Comparison of ENCODE assay signal across 12 mouse cellular contexts in the genomic region with DNA sequence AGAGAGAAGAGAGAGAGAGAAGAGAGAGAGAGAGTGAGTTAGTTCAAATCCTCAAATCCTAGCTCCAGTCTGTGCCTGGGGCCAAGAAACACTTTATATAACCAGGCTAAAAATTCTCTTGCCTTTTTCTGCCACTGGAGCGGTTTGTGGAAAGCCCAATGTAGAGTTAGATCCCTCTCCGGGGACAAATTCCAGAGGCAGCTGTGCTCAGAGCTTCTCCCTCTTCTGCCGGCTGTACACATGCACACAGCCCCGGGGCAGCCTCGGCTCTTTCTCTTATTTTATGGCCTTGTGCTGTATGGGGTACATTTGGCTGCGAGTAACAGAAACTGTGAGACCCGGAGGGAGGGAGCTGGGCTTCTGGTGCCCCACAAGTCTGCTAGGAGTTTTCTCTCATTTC. TPM values are rescaled to one million over a fixed set of nuclear protein-coding genes. Genes with fewer than 3 reads are reported as not detected.
DNase-seq lines count a peak whose midpoint lies in the region; ATAC-seq lines count a peak whose summit lies in the region.
"Had no signal": no experiment of that assay in that cellular context is flagged by ENCODE, and none has a peak within 500 bp of the region (broad histone marks: within the 10 kb centered on the region; RNA-seq: fewer than 3 reads in every experiment).

No protein-coding gene starts in this region.

- H3K27me3 ChIP-seq in embryonic facial prominence, embryonic 14.5 days (replicated peaks; ENCODE audit: control insufficient read depth, insufficient read depth, low read length) = no peaks in the 10 kb centered on the region

- peak; percentile 6 for DNase-seq in adrenal gland, postnatal 10 days
- DNase-seq in adrenal gland, postnatal 25 days = no peak
- peak; percentile 32 to 58 for DNase-seq in left cerebral cortex, adult 18-20 months (ENCODE audit: low spot score in 2 of 2)
- no peak for DNase-seq in left cerebral cortex, adult 11 months (ENCODE audit: low spot score)
- peak; percentile 77 for DNase-seq in embryonic facial prominence, embryonic 14.5 days (ENCODE audit: low spot score)
- peak; percentile 32 for DNase-seq in mesoderm, embryonic 11.5 days (ENCODE audit: low read depth, low spot score)
- no peak for DNase-seq in embryo, embryonic 11 days
- DNase-seq in lung, postnatal 14 days = no peak
- DNase-seq: cerebellum, postnatal 14 days; gastrocnemius, postnatal 14 days; midbrain, embryonic 14.5 days; thymus, adult 2 months had no signal

- no peaks in the 10 kb centered on the region for H3K36me3 ChIP-seq in embryonic facial prominence, embryonic 14.5 days (ENCODE audit: control insufficient read depth, insufficient read depth, low read length)

- no peak overlapping the region for H3K9ac ChIP-seq in embryonic facial prominence, embryonic 14.5 days (ENCODE audit: low read depth, low read length)

- 28% methylated on average over 7 of the region's 7 CpGs for WGBS in embryonic facial prominence, embryonic 14.5 days

- H3K27ac ChIP-seq in embryonic facial prominence, embryonic 14.5 days (replicated peaks; ENCODE audit: low read depth, low read length) = peak overlapping the region; percentile 55

- no peak overlapping the region for H3K4me2 ChIP-seq in embryonic facial prominence, embryonic 14.5 days (ENCODE audit: low read depth, low read length)

- H3K4me3 ChIP-seq in embryonic facial prominence, embryonic 14.5 days (ENCODE audit: low read depth, low read length) = no peak overlapping the region

- no peaks in the 10 kb centered on the region for H3K9me3 ChIP-seq in embryonic facial prominence, embryonic 14.5 days (ENCODE audit: control insufficient read depth, low read length)

- no peak for ATAC-seq in embryonic facial prominence, embryonic 14.5 days (ENCODE audit: low read depth)

- H3K4me1 ChIP-seq in embryonic facial prominence, embryonic 14.5 days (ENCODE audit: control insufficient read depth, insufficient read depth, low read length) = peaks cover 46% of the 10 kb centered on the region

RNA-seq across cellular contexts. Expression of gene Ldlrap1, which starts 31.7 kb away (rescaled TPM):
- 10 to 100 TPM; 37.3 to 48.9 TPM for total RNA-seq in adrenal gland, postnatal 10 days (2021)
- 42.4 and 43.3 TPM in 2 replicates for total RNA-seq in adrenal gland, postnatal 25 days (2021)
- total RNA-seq in left cerebral cortex, adult 18-20 months (2021) = 1 to 10 TPM; 1.8 to 3.1 TPM
- polyA plus RNA-seq in embryonic facial prominence, embryonic 14.5 days (2014; fragmentation: Nextera tagmentation; extraction: Ambion mirVana) = 22.5 and 22.9 TPM in 2 replicates

RNA-seq across cellular contexts. Expression of gene Man1c1, which starts 32.1 kb away (rescaled TPM):
- 10 to 100 TPM; 21.3 TPM for total RNA-seq in adrenal gland, postnatal 10 days (2021)
- 16.7 and 22.0 TPM in 2 replicates for total RNA-seq in adrenal gland, postnatal 25 days (2021)
- total RNA-seq in left cerebral cortex, adult 18-20 months (2021) = 10 to 100 TPM; 44.5 to 45.6 TPM
- polyA plus RNA-seq in embryonic facial prominence, embryonic 14.5 days (2014; fragmentation: Nextera tagmentation; extraction: Ambion mirVana) = 5.1 and 6.5 TPM in 2 replicates

Comparison
In these comparisons a context has a peak if more than half of its experiments do, and no peak if none do; other contexts are left out.
1. DNase-seq: peak in adrenal gland, postnatal 10 days (single experiment), left cerebral cortex, adult 18-20 months (2 of 2), embryonic facial prominence, embryonic 14.5 days (single experiment) and mesoderm, embryonic 11.5 days (single experiment); none in adrenal gland, postnatal 25 days (single experiment), left cerebral cortex, adult 11 months (single experiment), embryo, embryonic 11 days (single experiment) and lung, postnatal 14 days (single experiment).
2. RNA of gene Ldlrap1, which starts 31.7 kb away (total RNA-seq): 37.3 to 48.9 TPM in adrenal gland, postnatal 10 days and 42.4 to 43.3 TPM in adrenal gland, postnatal 25 days; 1.8 to 3.1 TPM in left cerebral cortex, adult 18-20 months; every median in the first group is over 4 times any median in the second.